Mouse (Mus musculus): ENCODE measurements at regions not wholly inside any gene's neighbourhood (a gene's known extent, or its start where the extent isn't known, plus 50 kb on each side); places are given as distances from the start of the nearest gene placed in this dataset.

DNA sequence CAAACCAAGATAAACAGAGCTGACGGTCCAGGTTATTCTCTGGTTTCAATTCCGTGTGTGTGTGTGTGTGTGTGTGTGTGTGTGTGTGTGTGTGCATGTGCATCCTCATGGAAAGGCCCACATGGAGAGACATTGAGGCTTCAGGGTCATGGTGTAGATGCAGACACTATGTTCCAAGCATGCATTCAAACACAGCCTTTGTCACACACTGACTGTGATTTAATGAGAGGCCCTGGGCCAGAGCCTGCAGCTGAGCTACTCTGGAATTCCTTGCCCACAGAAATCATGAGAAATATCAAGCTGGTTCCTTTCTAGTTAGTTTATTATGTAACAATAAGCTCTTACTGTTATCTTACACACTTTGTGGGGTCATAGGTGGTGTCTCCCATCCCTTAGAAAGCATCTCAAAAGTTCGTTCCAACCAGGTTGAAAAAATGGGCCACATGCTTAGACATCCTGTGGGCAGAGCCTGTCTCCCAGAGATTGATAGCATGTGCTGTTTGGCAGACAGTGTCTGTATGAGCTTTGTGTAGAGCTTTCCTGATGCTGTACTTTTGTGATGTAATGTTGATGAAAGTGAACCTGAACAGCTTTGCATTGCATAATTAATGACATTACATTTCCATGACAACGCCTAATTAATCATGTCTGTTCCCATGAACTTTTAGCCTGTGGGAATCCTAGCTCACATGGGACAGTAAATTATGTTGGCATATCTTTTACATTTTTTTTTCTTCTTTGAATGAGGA, 62.8 kb upstream of the Tpm1 start:
- TF ChIP-seq EP300 (optimal IDR thresholded peaks at IDR 0.05) (no peak), CTCF (IDR thresholded peaks at IDR 0.05; ENCODE audit: low read depth) (no peak)

All from stomach, postnatal 0 days (tissue).